Mouse (Mus musculus) liver (tissue): ENCODE results near the gene Aven.

Experiments
- DNase-seq: peaks from one replicate; pipeline ENCODE4 v3.0.0-alpha.2; 2020; ENCODE audit warnings: mixed read lengths

Gene Aven

GRCm38 (mm10) chr2:112491629-112492028, 1.1 kb upstream of the Aven start:
- no peak for DNase-seq

GRCm38 (mm10) chr2:112492431-112492855, 321 bp upstream of the Aven start:
- DNase-seq = no peak

- DNase-seq = no peak
These were observed 936 bp downstream of the Aven start for GRCm38 (mm10) chr2:112493539-112494260.

GRCm38 (mm10) chr2:112497851-112498250, 5.1 kb downstream of the Aven start:
- DNase-seq = no peak

GRCm38 (mm10) chr2:112501209-112501608, 8.4 kb downstream of the Aven start:
- peak; percentile 78 for DNase-seq

- DNase-seq = no peak
These were observed 11.2 kb downstream of the Aven start for GRCm38 (mm10) chr2:112503978-112504377.

- DNase-seq = no peak
These were observed 14.2 kb downstream of the Aven start for GRCm38 (mm10) chr2:112506841-112507435.

- DNase-seq = no peak
These were observed 14.7 kb downstream of the Aven start for GRCm38 (mm10) chr2:112507444-112507843.

GRCm38 (mm10) chr2:112510140-112510539, 17.4 kb downstream of the Aven start:
- peak; percentile 81 for DNase-seq

- DNase-seq = no peak
These were observed 20.3 kb downstream of the Aven start for GRCm38 (mm10) chr2:112513036-112513435.

GRCm38 (mm10) chr2:112516728-112517127, 24.0 kb downstream of the Aven start:
- DNase-seq = no peak

GRCm38 (mm10) chr2:112517218-112517617, 24.5 kb downstream of the Aven start:
- no peak for DNase-seq

- no peak for DNase-seq
These were observed 25.8 kb downstream of the Aven start for GRCm38 (mm10) chr2:112518541-112518940.

- DNase-seq = no peak
These were observed 28.0 kb downstream of the Aven start for GRCm38 (mm10) chr2:112520526-112521482.

- no peak for DNase-seq
These were observed 34.2 kb downstream of the Aven start for GRCm38 (mm10) chr2:112526933-112527332.

GRCm38 (mm10) chr2:112532812-112533496, 40.2 kb downstream of the Aven start:
- DNase-seq = no peak

- no peak for DNase-seq
These were observed 42.0 kb downstream of the Aven start for GRCm38 (mm10) chr2:112534677-112535222.

- DNase-seq = no peak
These were observed 46.0 kb downstream of the Aven start for GRCm38 (mm10) chr2:112538783-112539182.

- DNase-seq = no peak
These were observed 49.0 kb downstream of the Aven start for GRCm38 (mm10) chr2:112541695-112542285.

GRCm38 (mm10) chr2:112556527-112556926, 63.8 kb downstream of the Aven start:
- DNase-seq = no peak

GRCm38 (mm10) chr2:112557453-112557852, 64.7 kb downstream of the Aven start:
- DNase-seq = no peak

- no peak for DNase-seq
These were observed 68.8 kb downstream of the Aven start for GRCm38 (mm10) chr2:112561549-112561948.
